Mouse (Mus musculus): ENCODE data around the gene Olfr1275. TPM values are rescaled to one million over a fixed set of nuclear protein-coding genes. Genes with fewer than 3 reads are reported as not detected.

The Olfr1275 gene
- not detected in 2 replicates for polyA plus RNA-seq (2015; fragmentation: Nextera tagmentation; extraction: Ambion mirVana)

GRCm38 (mm10) chr2:111235186-111235585 lies at the start of gene Olfr1275:
Olfr1275 (minus strand) TSS chr2:111235286.
- ATAC-seq (ENCODE audit: low FRiP score, low read depth), result no peak
- Histone ChIP-seq H3K4me3 (no peak within 1 kb of the TSS), H3K9me3 (no peaks in the 10 kb centered on the region), H3K9ac (no peak within 1 kb of the TSS), H3K36me3 (no peaks in the 10 kb centered on the region), H3K4me2 (no peak within 1 kb of the TSS), H3K27me3 (no peaks in the 10 kb centered on the region), H3K4me1 (replicated peaks) (no peaks in the 10 kb centered on the region), H3K27ac (replicated peaks) (no peak within 1 kb of the TSS)
- WGBS, result 68% methylated on average over 1 of the region's 1 CpGs

GRCm38 (mm10) chr2:111274006-111274405 lies 38.9 kb upstream of the Olfr1275 start, which contains the start of gene Olfr1277:
Olfr1277 (minus strand) TSS chr2:111274106.
- Histone ChIP-seq H3K27ac (replicated peaks) (no peak within 1 kb of the TSS), H3K36me3 (no peaks in the 10 kb centered on the region), H3K9me3 (no peaks in the 10 kb centered on the region), H3K9ac (no peak within 1 kb of the TSS), H3K27me3 (no peaks in the 10 kb centered on the region), H3K4me2 (no peak within 1 kb of the TSS), H3K4me1 (replicated peaks) (no peaks in the 10 kb centered on the region), H3K4me3 (no peak within 1 kb of the TSS)
- no peak for ATAC-seq (ENCODE audit: low FRiP score, low read depth)
- WGBS, result 88% methylated on average over 2 of the region's 2 CpGs

- H3K4me3 ChIP-seq, result no peak within 1 kb of the TSS
- no peaks in the 10 kb centered on the region for H3K27me3 ChIP-seq
- no peak within 1 kb of the TSS for H3K4me2 ChIP-seq
- no peaks in the 10 kb centered on the region for H3K36me3 ChIP-seq
- no peaks in the 10 kb centered on the region for H3K4me1 ChIP-seq (replicated peaks)
- H3K27ac ChIP-seq (replicated peaks), result no peak within 1 kb of the TSS
- H3K9ac ChIP-seq, result no peak within 1 kb of the TSS
- H3K9me3 ChIP-seq, result no peaks in the 10 kb centered on the region
- ATAC-seq (ENCODE audit: low FRiP score, low read depth), result no peak
Measured at GRCm38 (mm10) chr2:111254216-111254615, 19.1 kb upstream of the Olfr1275 start, which contains the start of gene Olfr1276. Olfr1276 (plus strand) TSS chr2:111254516.

GRCm38 (mm10) chr2:111229502-111229901 lies 5.6 kb downstream of the Olfr1275 start, which contains the start of gene 4930430A15Rik:
4930430A15Rik (minus strand) TSS chr2:111229602.
- H3K4me1 ChIP-seq (replicated peaks), result no peaks in the 10 kb centered on the region
- whole genome bisulfite sequencing, result 88% methylated on average over 6 of the region's 6 CpGs

GRCm38 (mm10) chr2:111182068-111182467 lies 53.0 kb downstream of the Olfr1275 start:
- Histone ChIP-seq H3K4me3 (no peak overlapping the region), H3K36me3 (no peaks in the 10 kb centered on the region), H3K9ac (no peak overlapping the region), H3K9me3 (no peaks in the 10 kb centered on the region), H3K4me1 (replicated peaks) (no peaks in the 10 kb centered on the region), H3K27me3 (no peaks in the 10 kb centered on the region), H3K4me2 (no peak overlapping the region), H3K27ac (replicated peaks) (no peak overlapping the region)
- no peak for ATAC-seq (ENCODE audit: low FRiP score, low read depth)
- WGBS, result 96% methylated on average over 11 of the region's 11 CpGs

More at GRCm38 (mm10) chr2:111229502-111229901, 5.6 kb downstream of the Olfr1275 start, which contains the start of gene 4930430A15Rik:
- Histone ChIP-seq H3K4me3 (no peak within 1 kb of the TSS), H3K9me3 (no peaks in the 10 kb centered on the region), H3K4me2 (no peak within 1 kb of the TSS), H3K27ac (replicated peaks) (no peak within 1 kb of the TSS), H3K9ac (no peak within 1 kb of the TSS), H3K27me3 (no peaks in the 10 kb centered on the region), H3K36me3 (no peaks in the 10 kb centered on the region)
- ATAC-seq (ENCODE audit: low FRiP score, low read depth), result no peak

Other genes with a start within 250 kb of the Olfr1275 start
- not detected in 2 replicates for gene Gm13941, start 129.3 kb downstream of the Olfr1275 start, polyA plus RNA-seq (2015; fragmentation: Nextera tagmentation; extraction: Ambion mirVana)
- gene Gm15130, start 82.3 kb downstream of the Olfr1275 start, polyA plus RNA-seq (2015; fragmentation: Nextera tagmentation; extraction: Ambion mirVana), result not detected in 2 replicates
- gene 4930430A15Rik, start 5.7 kb downstream of the Olfr1275 start, polyA plus RNA-seq (2015; fragmentation: Nextera tagmentation; extraction: Ambion mirVana), result not detected in 2 replicates
- not detected in 2 replicates for gene Olfr1276, start 19.2 kb upstream of the Olfr1275 start, polyA plus RNA-seq (2015; fragmentation: Nextera tagmentation; extraction: Ambion mirVana)
- gene Olfr1277, start 38.8 kb upstream of the Olfr1275 start, polyA plus RNA-seq (2015; fragmentation: Nextera tagmentation; extraction: Ambion mirVana), result not detected in 2 replicates
- gene Olfr1278, start 54.9 kb upstream of the Olfr1275 start, polyA plus RNA-seq (2015; fragmentation: Nextera tagmentation; extraction: Ambion mirVana), result not detected in 2 replicates
- gene Olfr1279, start 65.3 kb upstream of the Olfr1275 start, polyA plus RNA-seq (2015; fragmentation: Nextera tagmentation; extraction: Ambion mirVana), result not detected in 2 replicates
- not detected in 2 replicates for gene Olfr1280, start 78.7 kb upstream of the Olfr1275 start, polyA plus RNA-seq (2015; fragmentation: Nextera tagmentation; extraction: Ambion mirVana)
- not detected in 2 replicates for gene Olfr1281, start 91.2 kb upstream of the Olfr1275 start, polyA plus RNA-seq (2015; fragmentation: Nextera tagmentation; extraction: Ambion mirVana)
- gene Olfr1282, start 100.8 kb upstream of the Olfr1275 start, polyA plus RNA-seq (2015; fragmentation: Nextera tagmentation; extraction: Ambion mirVana), result not detected in 2 replicates
- gene Olfr1283, start 131.5 kb upstream of the Olfr1275 start, polyA plus RNA-seq (2015; fragmentation: Nextera tagmentation; extraction: Ambion mirVana), result not detected in 2 replicates
- not detected in 2 replicates for gene Olfr1284, start 140.2 kb upstream of the Olfr1275 start, polyA plus RNA-seq (2015; fragmentation: Nextera tagmentation; extraction: Ambion mirVana)
- gene Olfr1286, start 187.8 kb upstream of the Olfr1275 start, polyA plus RNA-seq (2015; fragmentation: Nextera tagmentation; extraction: Ambion mirVana), result not detected in 2 replicates
- not detected in 2 replicates for gene Olfr1287, start 213.9 kb upstream of the Olfr1275 start, polyA plus RNA-seq (2015; fragmentation: Nextera tagmentation; extraction: Ambion mirVana)
- not detected in 2 replicates for gene Olfr1288, start 238.8 kb upstream of the Olfr1275 start, polyA plus RNA-seq (2015; fragmentation: Nextera tagmentation; extraction: Ambion mirVana)
- gene Olfr1289, start 245.5 kb upstream of the Olfr1275 start, polyA plus RNA-seq (2015; fragmentation: Nextera tagmentation; extraction: Ambion mirVana), result not detected in 2 replicates

All from hindbrain, embryonic 15.5 days (tissue).